Mouse (Mus musculus): ENCODE results near the gene Pus7l. TPM values are rescaled to one million over a fixed set of nuclear protein-coding genes. Genes with fewer than 3 reads are reported as not detected.

Gene Pus7l
- 4.8 and 5.4 TPM in 2 replicates for polyA plus RNA-seq (2012; rRNA removed)

DNA sequence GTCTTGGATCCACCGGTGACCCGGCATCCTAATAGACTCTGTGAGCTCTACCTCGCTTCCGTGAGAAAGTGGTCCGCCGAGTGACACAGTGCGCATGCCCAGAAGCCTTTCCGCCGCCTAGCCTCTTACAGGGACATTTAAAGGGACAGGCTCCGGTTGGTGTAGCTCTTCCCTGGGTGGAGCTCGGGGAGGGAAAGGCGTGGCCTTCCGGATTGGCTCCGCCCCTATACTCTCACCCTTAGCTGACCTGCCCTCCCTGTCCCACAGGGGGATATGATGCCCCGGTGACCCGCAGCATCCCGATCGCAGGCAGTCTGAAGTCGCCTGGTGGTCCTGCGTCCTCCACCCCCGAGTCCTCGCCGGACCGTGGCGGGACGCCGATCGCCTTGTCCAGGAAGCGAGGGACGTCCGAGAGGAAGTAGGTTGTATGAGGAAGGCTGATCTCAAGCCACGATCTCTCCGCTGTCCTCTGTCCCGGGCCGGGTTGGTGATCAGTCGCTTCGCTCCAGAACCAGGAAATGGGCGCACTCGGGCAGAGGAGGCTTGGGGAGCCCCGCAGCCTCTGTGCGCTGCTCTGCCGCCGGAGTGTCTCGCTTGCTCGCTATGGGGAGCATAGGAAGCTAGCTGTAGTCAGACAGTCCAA is at the start of gene Pus7l, which contains the start of gene Irak4:
Gene Pus7l (minus strand): TSS at position 139 of the 643 bp plus-strand sequence.
Gene Irak4 (plus strand): TSS at position 235 of the 643 bp plus-strand sequence.

DNA sequence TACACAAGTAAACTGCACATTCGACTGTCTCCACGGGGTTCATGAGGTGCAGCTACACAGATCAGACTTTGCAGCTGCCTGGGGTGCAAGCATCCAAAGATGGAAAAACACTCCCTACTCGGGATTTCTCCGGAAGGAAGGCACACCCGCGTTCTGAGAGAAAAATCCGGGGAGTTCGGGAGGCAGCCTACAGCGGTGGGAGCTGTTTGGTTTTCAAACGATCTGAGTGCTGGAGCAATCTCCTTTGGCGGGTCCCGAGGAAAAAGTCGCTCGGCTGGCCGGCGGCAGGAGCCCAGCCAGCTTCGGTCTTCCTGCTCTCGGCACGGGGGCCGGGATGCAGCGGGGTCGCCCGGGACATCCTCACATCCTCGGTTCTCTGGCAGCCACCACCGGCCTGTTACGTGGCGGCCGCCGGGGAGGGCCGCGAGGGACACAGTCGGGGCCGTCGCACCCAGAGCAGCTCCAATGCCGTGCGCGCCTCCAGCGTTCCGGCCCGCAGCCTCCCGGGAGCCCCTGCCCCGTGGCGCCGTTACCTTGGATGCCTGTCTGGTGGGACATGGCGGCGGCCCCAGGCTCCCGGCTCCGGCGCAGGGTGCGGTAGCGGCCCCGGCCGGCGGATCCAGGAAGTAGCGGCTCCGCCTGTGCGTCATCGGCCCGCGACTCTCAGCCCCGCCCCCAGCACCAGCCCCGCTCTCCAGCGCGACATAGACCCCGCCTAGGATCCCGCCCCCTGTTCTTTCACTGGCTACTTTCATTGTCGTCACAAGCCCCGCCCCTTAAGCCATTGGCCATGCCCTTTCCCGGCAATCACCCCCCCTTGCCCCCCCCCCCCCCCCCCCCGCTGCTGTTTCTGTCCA is 46.1 kb upstream of the Pus7l start, which contains the start of gene Twf1:
Gene Twf1 (minus strand): TSS at position 671 of the 857 bp plus-strand sequence.

Other genes starting within 250 kb of the Pus7l start
- 7.5 and 7.6 TPM in 2 replicates for gene Adamts20, start 78.1 kb downstream of the Pus7l start, polyA plus RNA-seq (2012; rRNA removed)
- 0.79 and 1.0 TPM in 2 replicates for gene Irak4, start 96 bp upstream of the Pus7l start, polyA plus RNA-seq (2012; rRNA removed)
- 50.1 and 51.7 TPM in 2 replicates for gene Twf1, start 46.3 kb upstream of the Pus7l start, polyA plus RNA-seq (2012; rRNA removed)
- 4.3 and 4.7 TPM in 2 replicates for gene Tmem117, start 85.7 kb upstream of the Pus7l start, polyA plus RNA-seq (2012; rRNA removed)